Mouse (Mus musculus): ENCODE data around the gene Rapgef4.

DNA sequence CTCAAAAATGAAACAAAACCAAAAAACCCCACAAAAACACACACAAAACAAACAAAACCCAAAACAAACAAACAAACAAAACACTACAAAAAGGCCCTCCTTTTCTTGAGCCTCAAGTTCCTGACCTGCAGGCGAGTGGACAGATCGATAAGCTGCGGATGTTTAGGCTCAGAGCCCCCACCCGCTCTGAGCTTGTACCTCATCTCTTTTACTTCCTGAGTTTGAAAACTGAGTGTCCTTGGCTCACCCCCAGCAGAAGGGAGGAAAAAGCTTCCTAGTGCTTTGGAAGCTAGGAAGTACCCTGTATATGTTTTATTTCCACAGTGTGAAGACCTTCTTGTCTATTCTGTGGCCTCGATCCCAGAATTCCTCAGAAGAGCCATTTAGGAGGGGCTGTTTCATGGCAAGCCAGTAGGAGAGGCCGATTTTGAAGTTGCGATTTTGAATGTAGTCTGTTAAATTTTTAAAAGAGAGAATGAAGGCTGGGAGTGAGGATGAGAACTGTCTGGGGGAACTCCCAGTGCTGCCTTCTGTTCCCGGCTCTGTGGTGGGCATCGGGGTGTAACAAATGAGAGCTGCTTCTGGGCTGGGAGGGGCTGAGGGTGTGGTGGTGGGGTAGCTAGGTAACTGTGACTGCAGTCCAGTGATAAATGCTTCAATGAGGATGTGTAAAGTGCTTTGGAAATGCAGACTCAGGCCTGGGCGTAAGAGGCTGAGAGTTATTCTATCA, 2.0 kb downstream of the Rapgef4 start:
- TF ChIP-seq CTCF (IDR thresholded peaks at IDR 0.05; ENCODE audit: low read depth): no peak
- TF ChIP-seq EP300 (IDR thresholded peaks at IDR 0.05; ENCODE audit: low read depth): no peak
